Mouse (Mus musculus): ENCODE results near the gene Rhog.

- TF ChIP-seq CTCF (IDR thresholded peaks at IDR 0.05; ENCODE audit: low read depth) (no peak), EP300 (IDR thresholded peaks at IDR 0.05; ENCODE audit: low read depth) (no peak)
Measured at GRCm38 (mm10) chr7:102281403-102281802, 25.5 kb upstream of the Rhog start.
